Mouse (Mus musculus) MEL (cell line): ENCODE results near the gene 1700034I23Rik. TPM values are rescaled to one million over a fixed set of nuclear protein-coding genes. Genes with fewer than 3 reads are reported as not detected.

Experiments used
- DNase-seq: peaks from one replicate; pipeline ENCODE4 v3.0.0; 2011; ENCODE audit warnings: low read depth, low spot score
- H3K27ac ChIP-seq: 2 replicates; pipeline ENCODE4 v1.5.1; 2012; ENCODE audit warnings: low read depth, mild to moderate bottlenecking, control low read depth, low read length, moderate library complexity; ENCODE audit not compliant: control insufficient read depth
- H3K27me3 ChIP-seq, 2 experiments: fragments of 150-350 bp in 1 of 2; sonication (generic) in 1 of 2; 2 replicates each; pipeline ENCODE4 v1.6.1; 2012; ENCODE audit warnings: low read length in 2 of 2, mild to moderate bottlenecking in 2 of 2, improper control_type of control experiment in 1 of 2, moderate library complexity in 1 of 2; ENCODE audit not compliant: insufficient read depth in 2 of 2, control insufficient read depth in 1 of 2
- H3K36me3 ChIP-seq, 2 experiments: 2 replicates each; pipeline ENCODE4 v1.6.1; 2012 to 2014; ENCODE audit warnings: low read length in 2 of 2, improper control_type of control experiment in 1 of 2, inconsistent platforms in 1 of 2, mild to moderate bottlenecking in 1 of 2; ENCODE audit not compliant: insufficient read depth in 2 of 2, control insufficient read depth in 1 of 2
- H3K4me1 ChIP-seq, 2 experiments: fragments of 150-350 bp in 1 of 2; sonication (generic) in 1 of 2; 2 replicates each; pipeline ENCODE4 v1.6.1; 2012; ENCODE audit warnings: low read length in 2 of 2, improper control_type of control experiment in 1 of 2, mild to moderate bottlenecking in 1 of 2; ENCODE audit not compliant: insufficient read depth in 2 of 2, control insufficient read depth in 1 of 2
- H3K4me3 ChIP-seq, 2 experiments: fragments of 150-350 bp in 1 of 2; sonication (generic) in 1 of 2; 2 replicates each; pipeline ENCODE4 v1.5.1; 2012; ENCODE audit warnings: low read depth in 2 of 2, low read length in 2 of 2, mild to moderate bottlenecking in 2 of 2, moderate library complexity in 2 of 2, control low read depth in 1 of 2, improper control_type of control experiment in 1 of 2; ENCODE audit not compliant: control insufficient read depth in 1 of 2, insufficient read depth in 1 of 2
- H3K79me2 ChIP-seq: 2 replicates; pipeline ENCODE4 v1.6.1; 2012; ENCODE audit warnings: mild to moderate bottlenecking, low read length, moderate library complexity; ENCODE audit not compliant: control insufficient read depth, poor library complexity, insufficient read depth
- H3K9ac ChIP-seq: 2 replicates; pipeline ENCODE4 v1.6.1; 2012; ENCODE audit warnings: low read depth, mild to moderate bottlenecking, control low read depth, low read length, moderate library complexity; ENCODE audit not compliant: control insufficient read depth, poor library complexity, severe bottlenecking
- H3K9me3 ChIP-seq: fragments of 150-350 bp; sonication (generic); replicated peaks from 2 replicates; pipeline ENCODE4 v1.6.1; 2012; ENCODE audit warnings: mild to moderate bottlenecking, low read length, improper control_type of control experiment, moderate library complexity; ENCODE audit not compliant: insufficient read depth
- BHLHE40 ChIP-seq: IDR thresholded peaks from 2 replicates; pipeline ENCODE4 v1.6.1; 2012; ENCODE audit warnings: low read depth, mild to moderate bottlenecking, inconsistent platforms, low read length, improper control_type of control experiment, borderline replicate concordance
- CHD2 ChIP-seq: IDR thresholded peaks from 2 replicates; pipeline ENCODE4 v1.6.1; 2011; ENCODE audit warnings: low read length, improper control_type of control experiment
- CTCF ChIP-seq, 3 experiments: IDR thresholded peaks in 2 of 3; conservative IDR thresholded peaks in 1 of 3; 2 replicates each; pipeline ENCODE4 v1.5.1; 2011 to 2012; ENCODE audit warnings: low read length in 3 of 3, low read depth in 2 of 3, mild to moderate bottlenecking in 2 of 3, improper control_type of control experiment in 1 of 3, inconsistent platforms in 1 of 3, mixed read lengths in 1 of 3, moderate library complexity in 1 of 3; ENCODE audit not compliant: control insufficient read depth in 1 of 3, insufficient read depth in 1 of 3, poor library complexity in 1 of 3, severe bottlenecking in 1 of 3
- ELF1 ChIP-seq: IDR thresholded peaks from 2 replicates; pipeline ENCODE4 v1.6.1; 2014; ENCODE audit warnings: low read depth, mild to moderate bottlenecking, inconsistent platforms, low read length, improper control_type of control experiment, moderate library complexity
- EP300 ChIP-seq, 2 experiments: IDR thresholded peaks; 2 replicates each; pipeline ENCODE4 v1.6.1; 2011; ENCODE audit warnings: improper control_type of control experiment in 2 of 2, low read length in 2 of 2, low read depth in 1 of 2, mild to moderate bottlenecking in 1 of 2
- ETS1 ChIP-seq: IDR thresholded peaks from 2 replicates; pipeline ENCODE4 v1.6.1; 2012; ENCODE audit warnings: low read depth, mild to moderate bottlenecking, inconsistent platforms, low read length, improper control_type of control experiment, moderate library complexity
- GABPA ChIP-seq: IDR thresholded peaks from 2 replicates; pipeline ENCODE4 v1.6.1; 2012; ENCODE audit warnings: low read depth, mild to moderate bottlenecking, inconsistent platforms, low read length, improper control_type of control experiment, moderate library complexity
- GATA1 ChIP-seq: IDR thresholded peaks from 2 replicates; pipeline ENCODE4 v1.6.1; 2011; ENCODE audit warnings: low read depth, low read length, improper control_type of control experiment
- HCFC1 ChIP-seq: IDR thresholded peaks from 2 replicates; pipeline ENCODE4 v1.6.1; 2012; ENCODE audit warnings: low read depth, mild to moderate bottlenecking, inconsistent platforms, low read length, improper control_type of control experiment, moderate library complexity
- KAT2A ChIP-seq: conservative IDR thresholded peaks from 2 replicates; pipeline ENCODE4 v1.6.1; 2012; ENCODE audit warnings: low read depth, low read length, improper control_type of control experiment, inconsistent platforms
- MAFK ChIP-seq: IDR thresholded peaks from 2 replicates; pipeline ENCODE4 v1.6.1; 2011; ENCODE audit warnings: low read depth, mild to moderate bottlenecking, low read length, improper control_type of control experiment, borderline replicate concordance
- MAX ChIP-seq: IDR thresholded peaks from 2 replicates; pipeline ENCODE4 v1.6.1; 2011; ENCODE audit warnings: low read length, improper control_type of control experiment
- MEF2A ChIP-seq: IDR thresholded peaks from 2 replicates; pipeline ENCODE4 v1.6.1; 2014; ENCODE audit warnings: low read depth, mild to moderate bottlenecking, inconsistent platforms, low read length, improper control_type of control experiment; ENCODE audit not compliant: poor library complexity, insufficient replicate concordance, severe bottlenecking; ENCODE audit errors: extremely low read depth
- MXI1 ChIP-seq: IDR thresholded peaks from 2 replicates; pipeline ENCODE4 v1.6.1; 2011; ENCODE audit warnings: mild to moderate bottlenecking, low read depth, low read length, improper control_type of control experiment
- MYC ChIP-seq: IDR thresholded peaks from 2 replicates; pipeline ENCODE4 v1.6.1; 2011; ENCODE audit warnings: low read depth, mild to moderate bottlenecking, low read length, improper control_type of control experiment, moderate library complexity
- NELFE ChIP-seq: IDR thresholded peaks from 2 replicates; pipeline ENCODE4 v1.6.1; 2011; ENCODE audit warnings: low read depth, low read length, improper control_type of control experiment
- NRF1 ChIP-seq: IDR thresholded peaks from 2 replicates; pipeline ENCODE4 v1.6.1; 2014; ENCODE audit warnings: low read depth, mild to moderate bottlenecking, inconsistent platforms, low read length, improper control_type of control experiment, moderate library complexity; ENCODE audit not compliant: poor library complexity, insufficient read depth, severe bottlenecking
- POLR2A ChIP-seq, 2 experiments: IDR thresholded peaks; 2 replicates each; pipeline ENCODE4 v1.6.1; 2011 to 2012; ENCODE audit warnings: low read length in 2 of 2, mild to moderate bottlenecking in 2 of 2, control low read depth in 1 of 2, improper control_type of control experiment in 1 of 2, low read depth in 1 of 2, moderate library complexity in 1 of 2; ENCODE audit not compliant: control insufficient read depth in 1 of 2, insufficient read depth in 1 of 2, poor library complexity in 1 of 2
- POLR2AphosphoS2 ChIP-seq: IDR thresholded peaks from 2 replicates; pipeline ENCODE4 v1.6.1; 2011; ENCODE audit warnings: low read length, improper control_type of control experiment
- POLR2AphosphoS5 ChIP-seq: IDR thresholded peaks from 2 replicates; pipeline ENCODE4 v1.6.1; 2012; ENCODE audit warnings: low read depth, borderline replicate concordance, mild to moderate bottlenecking, inconsistent platforms, low read length, moderate library complexity, mixed read lengths
- SIN3A ChIP-seq: IDR thresholded peaks from 2 replicates; pipeline ENCODE4 v1.6.1; 2012; ENCODE audit warnings: low read length, improper control_type of control experiment, inconsistent platforms
- TAL1 ChIP-seq: IDR thresholded peaks from 2 replicates; pipeline ENCODE4 v1.6.1; 2012; ENCODE audit warnings: mild to moderate bottlenecking, inconsistent platforms, low read length, moderate library complexity, mixed read lengths
- TBP ChIP-seq: IDR thresholded peaks from 2 replicates; pipeline ENCODE4 v1.8.0; 2011; ENCODE audit warnings: low read depth, low read length, improper control_type of control experiment
- TCF12 ChIP-seq: IDR thresholded peaks from 2 replicates; pipeline ENCODE4 v1.6.1; 2014; ENCODE audit warnings: low read depth, mild to moderate bottlenecking, inconsistent platforms, low read length, improper control_type of control experiment, moderate library complexity
- USF1 ChIP-seq: IDR thresholded peaks from 2 replicates; pipeline ENCODE4 v1.6.1; 2014; ENCODE audit warnings: low read depth, mild to moderate bottlenecking, inconsistent platforms, low read length, improper control_type of control experiment, moderate library complexity
- USF2 ChIP-seq, 2 experiments: IDR thresholded peaks; 2 replicates each; pipeline ENCODE4 v1.6.1; 2011 to 2012; ENCODE audit warnings: improper control_type of control experiment in 2 of 2, low read length in 2 of 2, borderline replicate concordance in 1 of 2, inconsistent platforms in 1 of 2, low read depth in 1 of 2, mild to moderate bottlenecking in 1 of 2; ENCODE audit not compliant: insufficient read depth in 1 of 2
- ZC3H11A ChIP-seq: IDR thresholded peaks from 2 replicates; pipeline ENCODE4 v1.6.1; 2012; ENCODE audit warnings: low read depth, mild to moderate bottlenecking, inconsistent platforms, low read length, improper control_type of control experiment
- polyA plus RNA-seq, 2 experiments: library from polyadenylated mRNA; stranded (reverse) in 1 of 2; unstranded in 1 of 2; fragments of >175 nt in 1 of 2; fragments of >200 nt in 1 of 2; gene quantifications; 2 replicates each; pipeline versions ENCODE4 v1.2.1 to v1.2.4; 2012; ENCODE audit warnings: low replicate concordance in 2 of 2, low read depth in 1 of 2; ENCODE audit not compliant: insufficient read length in 2 of 2, insufficient read depth in 1 of 2, missing spikeins in 1 of 2
- total RNA-seq: library from RNA; depleted of rRNA; stranded (reverse); fragments of 300-350 nt; gene quantifications from 2 replicates; pipeline ENCODE4 v1.2.3, GENCODE M21; 2012

The 1700034I23Rik gene
- total and polyA plus RNA-seq, 3 experiments: not detected

- 0 out of 2 replicates have a peak, but pooled peaks have one; percentile 16 for TF ChIP-seq MAFK
- TF ChIP-seq USF1: no peak
- TF ChIP-seq CHD2: no peak
- TF ChIP-seq TCF12: peak; percentile 53; the same call in 1 of the 2 replicates
- no peak for TF ChIP-seq KAT2A
- no peak for TF ChIP-seq POLR2AphosphoS5
- TF ChIP-seq GATA1: peak; percentile 84
- TF ChIP-seq ZC3H11A: no peak
Measured at GRCm38 (mm10) chr3:40951365-40951764, 49.0 kb upstream of the 1700034I23Rik start (continued).

DNA sequence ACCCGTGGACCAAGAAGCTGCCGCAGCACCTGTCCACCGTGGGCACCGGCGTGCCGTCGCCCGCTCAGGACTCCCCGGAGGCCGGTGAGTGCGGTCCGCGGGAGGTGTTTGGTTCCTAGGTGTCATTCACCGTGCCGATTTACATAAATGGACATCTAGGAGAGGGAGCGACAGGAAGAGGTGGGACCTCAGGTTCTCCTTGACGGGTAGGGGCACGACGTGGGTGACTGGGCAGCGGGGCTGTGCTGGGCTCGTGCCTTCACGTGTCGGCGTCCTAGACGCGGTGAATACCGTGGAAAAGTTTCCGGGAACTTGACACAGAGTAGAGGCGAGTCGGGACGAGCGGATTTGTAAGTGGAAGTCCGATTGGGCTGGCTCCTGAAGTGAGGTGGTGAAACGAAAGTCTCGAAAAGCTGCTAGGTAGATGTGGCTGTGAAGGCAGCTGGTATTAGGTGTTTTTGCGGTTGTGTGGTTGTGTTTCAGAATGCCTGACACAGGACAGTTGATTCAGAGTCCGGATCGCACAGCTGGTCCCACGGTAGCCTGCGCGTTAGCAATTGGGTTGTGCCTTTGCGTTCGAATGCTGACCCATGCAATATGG lies 48.4 kb upstream of the 1700034I23Rik start:
- no peak for TF ChIP-seq USF2 (IDR thresholded peaks at IDR 0.05; ENCODE audit: borderline replicate concordance in 1 of 2, insufficient read depth in 1 of 2, low read depth in 1 of 2, low read length in 2 of 2)
- no peak for TF ChIP-seq MEF2A
- no peak for TF ChIP-seq ZC3H11A
- no peak for TF ChIP-seq NRF1
- TF ChIP-seq NELFE: no peak
- TF ChIP-seq SIN3A: peak; percentile 27; the same call in 1 of the 2 replicates
- TF ChIP-seq POLR2AphosphoS5: no peak
- TF ChIP-seq MAFK: no peak
- no peak; the same call in 1 of the 2 replicates for TF ChIP-seq TBP
- no peak for TF ChIP-seq ELF1
- TF ChIP-seq BHLHE40: peak; percentile 32; the same call in 1 of the 2 replicates
- TF ChIP-seq TAL1: no peak
- no peak for TF ChIP-seq GABPA
- TF ChIP-seq POLR2AphosphoS2: no peak
- TF ChIP-seq MXI1: peak; percentile 81
- TF ChIP-seq MYC: no peak
- TF ChIP-seq POLR2A (IDR thresholded peaks at IDR 0.05; ENCODE audit: control insufficient read depth in 1 of 2, insufficient read depth in 1 of 2, low read depth in 1 of 2, low read length in 2 of 2, poor library complexity in 1 of 2): peak in 1 of 2 experiments; percentile 38; a peak in 1 of 4 replicates
- TF ChIP-seq HCFC1: 0 out of 2 replicates have a peak, but pooled peaks have one; percentile 18
- TF ChIP-seq EP300 (IDR thresholded peaks at IDR 0.05; ENCODE audit: low read depth in 1 of 2, low read length in 2 of 2): no peak; a peak in 1 of 4 replicates
- no peak for TF ChIP-seq CTCF (IDR thresholded peaks at IDR 0.05 in 2 of 3, conservative IDR thresholded peaks at IDR 0.05 in 1 of 3; ENCODE audit: control insufficient read depth in 1 of 3, insufficient read depth in 1 of 3, low read depth in 2 of 3, low read length in 3 of 3, poor library complexity in 1 of 3, severe bottlenecking in 1 of 3)
- TF ChIP-seq ETS1: no peak
- no peak for TF ChIP-seq MAX
- Histone ChIP-seq H3K9me3 (no peaks in the 10 kb centered on the region), H3K9ac (peak overlapping the region; percentile 58), H3K4me3 (peak overlapping the region; percentile 73 to 89), H3K79me2 (peaks cover 22% of the 10 kb centered on the region), H3K36me3 (peaks cover 0 to 25% of the 10 kb centered on the region in 2 experiments; a peak in 2 of 4 replicates), H3K27ac (peak overlapping the region; percentile 64), H3K27me3 (no peaks in the 10 kb centered on the region), H3K4me1 (peaks cover 9 to 20% of the 10 kb centered on the region in 2 experiments)
- peak; percentile 85 for DNase-seq
